Mouse (Mus musculus) cortical plate, adult 2 months (tissue): Measurements from ENCODE around the gene 1110051M20Rik.

Experiments used
- CTCF ChIP-seq: fragments of 200-500 bp; IDR thresholded peaks from 2 replicates; pipeline ENCODE4 v1.5.1; 2011; ENCODE audit warnings: mild to moderate bottlenecking, control low read depth, low read length; ENCODE audit not compliant: insufficient read depth; ENCODE audit errors: extremely low read depth
- POLR2A ChIP-seq: fragments of 200-500 bp; IDR thresholded peaks from 2 replicates; pipeline ENCODE4 v1.6.1; 2011; ENCODE audit warnings: mild to moderate bottlenecking, low read length, control low read depth; ENCODE audit not compliant: insufficient read depth; ENCODE audit errors: extremely low read depth

GRCm38 (mm10) chr2:91456491-91457100 lies 12.1 kb upstream of the 1110051M20Rik start:
- TF ChIP-seq POLR2A = no peak
- no peak for TF ChIP-seq CTCF
